In the genomic region with DNA sequence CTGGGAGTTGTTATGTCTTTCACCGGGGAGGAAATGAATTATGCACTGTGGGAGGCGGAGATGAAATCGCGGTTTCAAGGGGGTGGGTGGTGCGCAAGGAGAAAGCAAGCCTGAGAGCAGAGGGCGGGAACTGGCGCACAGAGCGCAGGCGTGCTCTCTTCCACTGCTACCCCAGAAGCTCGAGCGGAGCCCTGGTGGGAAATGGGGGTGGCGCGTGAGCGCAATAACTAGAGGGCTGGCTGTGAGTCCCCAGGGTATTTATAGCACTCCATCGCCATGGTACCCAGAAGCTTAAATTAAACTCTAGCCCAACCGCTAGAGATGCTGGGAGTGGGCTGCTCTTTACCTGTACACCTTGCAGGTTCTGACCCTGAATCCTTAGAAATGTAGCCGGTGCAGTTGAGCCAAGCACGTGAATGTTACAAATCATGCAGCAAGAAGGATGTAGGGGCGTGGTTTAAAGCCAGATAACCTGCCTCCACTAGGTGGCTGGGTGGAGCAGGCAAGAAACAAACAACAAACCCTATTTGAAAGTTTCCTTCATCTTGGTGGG, we compare ENCODE assay signal across 8 mouse cellular contexts. TPM values are rescaled to one million over a fixed set of nuclear protein-coding genes. Genes with fewer than 3 reads are reported as not detected.
DNase-seq lines count a peak whose midpoint lies in the region; TF ChIP-seq lines count a peak whose summit lies in the region.

No protein-coding gene starts in this region.

- no peaks in the 10 kb centered on the region for H3K9me3 ChIP-seq in hindbrain, embryonic 10.5 days

- 1% methylated on average over 19 of the region's 19 CpGs for WGBS in hindbrain, embryonic 10.5 days
- 1% methylated on average over 19 of the region's 19 CpGs for WGBS in lung, adult 2 months

- no peaks in the 10 kb centered on the region for H3K36me3 ChIP-seq in hindbrain, embryonic 10.5 days

- peaks cover 43% of the 10 kb centered on the region for H3K27me3 ChIP-seq in hindbrain, embryonic 10.5 days (ENCODE audit: insufficient read depth, poor library complexity, severe bottlenecking)

- peak overlapping the region; percentile 45 for H3K4me3 ChIP-seq in hindbrain, embryonic 10.5 days
- no peak overlapping the region for H3K4me3 ChIP-seq in lung, adult 2 months (replicated peaks; ENCODE audit: extremely low read depth, low read depth, low read length)

- no peak for TF ChIP-seq CTCF in lung, adult 2 months (IDR thresholded peaks at IDR 0.05; ENCODE audit: insufficient read depth, low read length)

- DNase-seq in ovary, postnatal 36 days (ENCODE audit: low spot score), result peak; percentile 30
- no peak for DNase-seq in ovary, adult 18-20 months (ENCODE audit: low spot score)
- DNase-seq in embryo, embryonic 10.5 days (ENCODE audit: low spot score), result peak; percentile 55
- peak; percentile 48 for DNase-seq in hindbrain, embryonic 10.5 days (ENCODE audit: low spot score)
- peak; percentile 78 to 83 for DNase-seq in layer of hippocampus, adult 8-10 months (ENCODE audit: low spot score in 2 of 2)
- DNase-seq in lung, adult 2 months, result peak; percentile 52
- peak; percentile 59 for DNase-seq in retina, postnatal 1 day
- DNase-seq in urinary bladder, postnatal 10 days (ENCODE audit: low spot score), result no peak

- no peak for TF ChIP-seq POLR2A in lung, adult 2 months (IDR thresholded peaks at IDR 0.05; ENCODE audit: borderline replicate concordance, extremely low read depth, low read depth, low read length)

- H3K4me1 ChIP-seq in hindbrain, embryonic 10.5 days (replicated peaks), result peaks cover 16% of the 10 kb centered on the region
- H3K4me1 ChIP-seq in lung, adult 2 months (ENCODE audit: control insufficient read depth, insufficient read depth, low read length), result no peaks in the 10 kb centered on the region

- peak overlapping the region; percentile 79 for H3K27ac ChIP-seq in hindbrain, embryonic 10.5 days

RNA-seq across cellular contexts. Expression of gene Wwc1, which starts 5.6 kb away (rescaled TPM):
- 3.9 and 4.9 TPM in 2 replicates for polyA plus RNA-seq in hindbrain, embryonic 10.5 days (2016; fragmentation: Nextera tagmentation; extraction: Ambion mirVana)
- 10 to 100 TPM; 79.1 to 98.9 (median 90.3) TPM for total RNA-seq in layer of hippocampus, adult 8-10 months (2022)
- polyA plus RNA-seq in lung, adult 2 months (2012; rRNA removed), result 97.0 and 99.9 TPM in 2 replicates

Comparison
In these comparisons a context has a peak if more than half of its experiments do, and no peak if none do; other contexts are left out.
1. DNase-seq: peak in ovary, postnatal 36 days (single experiment), embryo, embryonic 10.5 days (single experiment), hindbrain, embryonic 10.5 days (single experiment), layer of hippocampus, adult 8-10 months (2 of 2), lung, adult 2 months (single experiment) and retina, postnatal 1 day (single experiment); none in ovary, adult 18-20 months (single experiment) and urinary bladder, postnatal 10 days (single experiment).
2. RNA of gene Wwc1, which starts 5.6 kb away (polyA plus RNA-seq): 97.0 to 99.9 TPM in lung, adult 2 months; 3.9 to 4.9 TPM in hindbrain, embryonic 10.5 days; every median in the first group is over 10 times any median in the second.